Comparison of ENCODE assay signal across 13 mouse cellular contexts in the genomic region with DNA sequence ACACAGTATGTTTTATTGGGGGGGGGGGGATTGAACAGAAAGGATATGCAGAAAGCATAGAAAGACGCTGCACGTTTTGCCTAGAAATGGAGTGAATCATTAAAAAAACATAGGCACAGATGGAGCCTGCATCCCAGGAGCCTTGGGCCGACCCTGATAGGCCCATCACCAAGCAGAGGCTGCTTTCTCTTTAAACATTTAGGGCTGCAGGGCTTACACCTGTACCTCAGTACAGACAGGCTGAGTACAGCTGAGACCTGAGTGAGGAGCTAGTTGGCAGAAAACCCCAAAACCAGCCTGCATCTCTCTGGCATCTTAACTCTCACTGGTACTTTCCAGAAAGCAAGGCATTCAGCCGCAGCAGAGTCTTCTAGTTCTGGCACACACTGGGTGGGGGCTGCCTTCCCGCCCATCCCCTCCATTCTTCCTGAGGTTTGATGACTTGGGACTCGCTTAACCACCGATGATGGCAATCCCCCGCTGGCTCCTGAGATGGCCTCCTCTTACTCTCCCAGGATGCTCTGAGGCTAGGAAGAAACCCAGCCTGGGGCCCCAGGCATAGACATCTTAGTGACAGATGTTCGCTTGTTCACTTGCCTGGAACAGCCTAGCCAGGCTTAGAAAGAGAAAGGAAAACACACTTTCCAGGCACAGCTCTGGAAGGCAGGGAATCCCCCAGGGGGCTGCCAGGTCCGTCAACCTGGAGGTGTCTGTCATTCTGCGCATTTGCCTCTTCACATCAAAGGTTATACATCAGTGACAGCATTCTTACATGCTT.
DNase-seq lines count a peak whose midpoint lies in the region; ATAC-seq and TF ChIP-seq lines count a peak whose summit lies in the region.
"Had no signal": no experiment of that assay in that cellular context is flagged by ENCODE, and none has a peak within 500 bp of the region (broad histone marks: within the 10 kb centered on the region; RNA-seq: fewer than 3 reads in every experiment).

No protein-coding gene starts in this region.

- H3K4me3 ChIP-seq in midbrain, embryonic 10.5 days = no peak overlapping the region
- H3K4me3 ChIP-seq in midbrain, embryonic 11.5 days (ENCODE audit: low read depth, low read length) = no peak overlapping the region
- H3K4me3 ChIP-seq in hindbrain, embryonic 12.5 days = no peak overlapping the region
- H3K4me3 ChIP-seq in hindbrain, embryonic 16.5 days (ENCODE audit: low read length) = no peak overlapping the region
- H3K4me3 ChIP-seq in stomach, postnatal 0 days (ENCODE audit: low read depth, low read length) = no peak overlapping the region
- H3K4me3 ChIP-seq: forebrain, embryonic 13.5 days; layer of hippocampus, adult 2 months; lung, embryonic 15.5 days had no signal

- no peaks in the 10 kb centered on the region for H3K27me3 ChIP-seq in midbrain, embryonic 10.5 days (ENCODE audit: low read depth, poor library complexity, severe bottlenecking)
- H3K27me3 ChIP-seq in midbrain, embryonic 11.5 days (ENCODE audit: control insufficient read depth, insufficient read depth, low read length) = no peaks in the 10 kb centered on the region
- H3K27me3 ChIP-seq in hindbrain, embryonic 12.5 days = no peaks in the 10 kb centered on the region
- H3K27me3 ChIP-seq in hindbrain, embryonic 16.5 days (replicated peaks; ENCODE audit: control insufficient read depth, insufficient read depth, low read length) = no peaks in the 10 kb centered on the region
- no peaks in the 10 kb centered on the region for H3K27me3 ChIP-seq in stomach, postnatal 0 days (ENCODE audit: control insufficient read depth, insufficient read depth, low read length)
- H3K27me3 ChIP-seq: forebrain, embryonic 13.5 days; lung, embryonic 15.5 days had no signal

- peak overlapping the region; percentile 52; the same call in 1 of the 2 replicates for H3K27ac ChIP-seq in midbrain, embryonic 10.5 days (replicated peaks)
- H3K27ac ChIP-seq in midbrain, embryonic 11.5 days (ENCODE audit: low read depth, low read length) = no peak overlapping the region
- peak overlapping the region; percentile 50; the same call in 1 of the 2 replicates for H3K27ac ChIP-seq in hindbrain, embryonic 12.5 days
- H3K27ac ChIP-seq in hindbrain, embryonic 16.5 days (ENCODE audit: low read depth, low read length) = peak overlapping the region; percentile 31
- no peak overlapping the region for H3K27ac ChIP-seq in stomach, postnatal 0 days (replicated peaks)
- H3K27ac ChIP-seq: forebrain, embryonic 13.5 days; layer of hippocampus, adult 2 months; liver, embryonic 14.5 days; lung, embryonic 15.5 days had no signal

- TF ChIP-seq CTCF in stomach, postnatal 0 days (IDR thresholded peaks at IDR 0.05; ENCODE audit: low read depth) = no peak

- H3K36me3 ChIP-seq in midbrain, embryonic 10.5 days = no peaks in the 10 kb centered on the region
- H3K36me3 ChIP-seq in midbrain, embryonic 11.5 days (ENCODE audit: control insufficient read depth, insufficient read depth, low read length) = no peaks in the 10 kb centered on the region
- no peaks in the 10 kb centered on the region for H3K36me3 ChIP-seq in hindbrain, embryonic 12.5 days
- no peaks in the 10 kb centered on the region for H3K36me3 ChIP-seq in hindbrain, embryonic 16.5 days (ENCODE audit: control insufficient read depth, insufficient read depth, low read length)
- no peaks in the 10 kb centered on the region for H3K36me3 ChIP-seq in stomach, postnatal 0 days (ENCODE audit: control insufficient read depth, insufficient read depth, low read length)
- H3K36me3 ChIP-seq: lung, embryonic 15.5 days had no signal

- peaks cover 3% of the 10 kb centered on the region; the same call in 1 of the 2 replicates for H3K9me3 ChIP-seq in midbrain, embryonic 10.5 days (replicated peaks)
- H3K9me3 ChIP-seq in midbrain, embryonic 11.5 days (ENCODE audit: control insufficient read depth, low read length) = no peaks in the 10 kb centered on the region
- H3K9me3 ChIP-seq in hindbrain, embryonic 12.5 days (replicated peaks) = 0 out of 2 replicates have a peak, but pooled peaks cover 4% of the 10 kb centered on the region
- H3K9me3 ChIP-seq in hindbrain, embryonic 16.5 days (ENCODE audit: control insufficient read depth, low read length) = no peaks in the 10 kb centered on the region
- H3K9me3 ChIP-seq in stomach, postnatal 0 days (ENCODE audit: control insufficient read depth, low read length) = no peaks in the 10 kb centered on the region
- H3K9me3 ChIP-seq: lung, embryonic 15.5 days had no signal

- WGBS in midbrain, embryonic 10.5 days = 78% methylated on average over 11 of the region's 11 CpGs
- WGBS in midbrain, embryonic 11.5 days = 80% methylated on average over 11 of the region's 11 CpGs
- WGBS in hindbrain, embryonic 12.5 days = 59% methylated on average over 11 of the region's 11 CpGs
- WGBS in hindbrain, embryonic 16.5 days = 55% methylated on average over 11 of the region's 11 CpGs
- 76% methylated on average over 11 of the region's 11 CpGs for WGBS in stomach, postnatal 0 days

- peaks cover 5% of the 10 kb centered on the region; the same call in 1 of the 2 replicates for H3K4me1 ChIP-seq in midbrain, embryonic 10.5 days
- H3K4me1 ChIP-seq in midbrain, embryonic 11.5 days (ENCODE audit: control insufficient read depth, insufficient read depth, low read length) = no peaks in the 10 kb centered on the region
- H3K4me1 ChIP-seq in hindbrain, embryonic 12.5 days = peaks cover 5% of the 10 kb centered on the region; the same call in 1 of the 2 replicates
- H3K4me1 ChIP-seq in hindbrain, embryonic 16.5 days (ENCODE audit: control insufficient read depth, insufficient read depth, low read depth, low read length) = peaks cover 3% of the 10 kb centered on the region; the same call in 1 of the 2 replicates
- H3K4me1 ChIP-seq in stomach, postnatal 0 days (replicated peaks; ENCODE audit: control insufficient read depth, insufficient read depth) = no peaks in the 10 kb centered on the region
- H3K4me1 ChIP-seq: forebrain, embryonic 13.5 days; lung, embryonic 15.5 days had no signal

- H3K4me2 ChIP-seq in midbrain, embryonic 11.5 days = no peak overlapping the region
- no peak overlapping the region for H3K4me2 ChIP-seq in hindbrain, embryonic 12.5 days (replicated peaks)
- H3K4me2 ChIP-seq in hindbrain, embryonic 16.5 days (ENCODE audit: low read length) = no peak overlapping the region
- no peak overlapping the region for H3K4me2 ChIP-seq in stomach, postnatal 0 days (replicated peaks; ENCODE audit: low read depth)
- H3K4me2 ChIP-seq: forebrain, embryonic 13.5 days; lung, embryonic 15.5 days had no signal

- no peak overlapping the region for H3K9ac ChIP-seq in midbrain, embryonic 11.5 days (ENCODE audit: low read length)
- H3K9ac ChIP-seq in hindbrain, embryonic 12.5 days = no peak overlapping the region
- no peak overlapping the region for H3K9ac ChIP-seq in hindbrain, embryonic 16.5 days (ENCODE audit: low read depth, low read length)
- no peak overlapping the region for H3K9ac ChIP-seq in stomach, postnatal 0 days (ENCODE audit: low read length)
- H3K9ac ChIP-seq: forebrain, embryonic 13.5 days; liver, embryonic 14.5 days; lung, embryonic 15.5 days had no signal

- TF ChIP-seq EP300 in stomach, postnatal 0 days (optimal IDR thresholded peaks at IDR 0.05) = no peak

- no peak for ATAC-seq in midbrain, embryonic 11.5 days (ENCODE audit: low FRiP score)
- ATAC-seq in hindbrain, embryonic 12.5 days (ENCODE audit: low FRiP score) = no peak
- peak; percentile 70 for ATAC-seq in hindbrain, embryonic 16.5 days
- ATAC-seq in stomach, postnatal 0 days (ENCODE audit: low FRiP score, low TSS enrichment) = no peak
- ATAC-seq: forebrain, embryonic 13.5 days had no signal

- no peak for DNase-seq in midbrain, embryonic 10.5 days (ENCODE audit: low spot score)
- no peak for DNase-seq in midbrain, embryonic 11.5 days (ENCODE audit: low spot score, missing footprints)
- DNase-seq in retina, embryonic 14.5 days (ENCODE audit: low spot score) = peak; percentile 30
- no peak for DNase-seq in stomach, postnatal 0 days (ENCODE audit: low spot score)
- DNase-seq in B cell, adult 2 months = no peak
- DNase-seq: gastrocnemius, postnatal 36 days; layer of hippocampus, postnatal 36 days had no signal

Comparison
In these comparisons a context has a peak if more than half of its experiments do, and no peak if none do; other contexts are left out.
1. H3K27ac ChIP-seq: peak in midbrain, embryonic 10.5 days (single experiment), hindbrain, embryonic 12.5 days (single experiment) and hindbrain, embryonic 16.5 days (single experiment); none in midbrain, embryonic 11.5 days (single experiment) and stomach, postnatal 0 days (single experiment).